Mouse (Mus musculus) B cell, adult 2 months (primary cell): ENCODE measurements around the gene Lama5.
A peak's percentile ranks its signal among the peaks of the same experiment; 100 is the strongest.
"Not testable (repeated sequence)": the region's sequence is repeated elsewhere in the genome, so short reads cannot be mapped to it uniquely, and the experiment has no call there.

Experiments used
- DNase-seq, 2 experiments: peaks; one replicate each; pipeline ENCODE4 v3.0.0; 2022

Lama5 gene

GRCm38 (mm10) chr2:180225762-180226378 is at the start of gene Lama5:
TSS of gene Lama5 (minus strand) at chr2:180225859.
- peak in 1 of 2 experiments; percentile 8 for DNase-seq

- DNase-seq, result no peak
Measured at GRCm38 (mm10) chr2:180274523-180274922, 48.9 kb upstream of the Lama5 start.

GRCm38 (mm10) chr2:180273394-180274244 is 48.0 kb upstream of the Lama5 start, which contains the start of gene Cables2:
TSS of gene Cables2 (minus strand) at chr2:180273496.
- DNase-seq, result peak; percentile 90 to 93

- no peak for DNase-seq
Measured at GRCm38 (mm10) chr2:180272884-180273321, 47.2 kb upstream of the Lama5 start.

- DNase-seq, result no peak
Measured at GRCm38 (mm10) chr2:180271804-180272395, 46.2 kb upstream of the Lama5 start.

GRCm38 (mm10) chr2:180270537-180271255 is 45.0 kb upstream of the Lama5 start:
- DNase-seq, result peak; percentile 49 to 56

- DNase-seq, result no peak
Measured at GRCm38 (mm10) chr2:180269329-180269728, 43.7 kb upstream of the Lama5 start.

GRCm38 (mm10) chr2:180267955-180268354 is 42.3 kb upstream of the Lama5 start:
- DNase-seq, result no peak

GRCm38 (mm10) chr2:180262891-180263290 is 37.2 kb upstream of the Lama5 start:
- no peak for DNase-seq

GRCm38 (mm10) chr2:180262441-180262840 is 36.8 kb upstream of the Lama5 start:
- no peak for DNase-seq

- DNase-seq, result no peak
Measured at GRCm38 (mm10) chr2:180261901-180262300, 36.2 kb upstream of the Lama5 start.

- DNase-seq, result no peak
Measured at GRCm38 (mm10) chr2:180260610-180261480, 35.2 kb upstream of the Lama5 start.

GRCm38 (mm10) chr2:180259826-180260609 is 34.4 kb upstream of the Lama5 start:
- DNase-seq, result not testable (repeated sequence)

- not testable (repeated sequence) for DNase-seq
Measured at GRCm38 (mm10) chr2:180258951-180259484, 33.4 kb upstream of the Lama5 start.

- no peak for DNase-seq
Measured at GRCm38 (mm10) chr2:180257963-180258865, 32.6 kb upstream of the Lama5 start.

- peak; percentile 96 to 98 for DNase-seq
Measured at GRCm38 (mm10) chr2:180257001-180257521, 31.4 kb upstream of the Lama5 start, which contains the start of gene Rps21. TSS of gene Rps21 (plus strand) at chr2:180257377.

GRCm38 (mm10) chr2:180256296-180257000 is 30.8 kb upstream of the Lama5 start:
- DNase-seq, result no peak

GRCm38 (mm10) chr2:180255701-180256100 is 30.0 kb upstream of the Lama5 start:
- no peak for DNase-seq
